Mouse (Mus musculus) left cerebral cortex, adult 9 months (tissue): ENCODE measurements around the gene Vdac1.

Experiments
- DNase-seq, 2 experiments: peaks; one replicate each; pipeline ENCODE4 v3.0.0; 2022; ENCODE audit warnings: low spot score in 2 of 2

The Vdac1 gene

DNA sequence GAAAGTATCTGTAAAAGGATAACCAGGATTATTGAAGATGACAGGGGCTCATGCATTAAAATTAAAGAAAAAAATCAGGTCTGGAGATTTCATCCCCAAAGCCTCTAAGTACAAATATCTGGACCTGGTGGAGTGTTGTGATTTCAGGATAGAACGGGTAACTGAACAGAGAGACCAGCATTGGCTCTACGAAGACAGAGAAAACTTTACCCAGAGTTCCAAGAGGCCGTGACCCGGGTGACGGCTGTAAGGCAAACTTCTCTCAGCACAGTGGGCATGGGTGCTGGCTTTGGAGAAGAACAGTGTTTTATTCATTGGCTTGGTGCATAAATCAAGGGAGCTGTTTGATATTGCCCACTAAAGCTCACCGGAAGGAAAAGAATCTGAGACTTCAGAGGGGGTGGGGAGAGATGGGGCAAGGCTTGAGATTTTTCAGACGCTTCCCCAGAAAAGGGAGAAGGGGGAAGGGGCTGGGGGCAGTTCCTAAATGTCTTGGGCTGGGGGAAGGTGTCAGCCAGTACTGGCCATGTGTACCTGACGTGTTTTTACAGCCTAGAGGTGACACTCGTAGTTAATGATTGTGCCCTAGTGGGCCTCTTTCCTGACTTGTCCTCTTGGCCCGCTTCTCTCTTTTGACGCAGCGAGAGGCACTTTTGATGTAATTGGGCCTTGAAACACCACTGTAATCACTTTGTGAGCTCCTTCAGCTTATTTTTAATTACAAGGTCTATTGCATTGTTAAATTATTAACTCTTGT lies 59.8 kb downstream of the Vdac1 start:
- DNase-seq: no peak

DNA sequence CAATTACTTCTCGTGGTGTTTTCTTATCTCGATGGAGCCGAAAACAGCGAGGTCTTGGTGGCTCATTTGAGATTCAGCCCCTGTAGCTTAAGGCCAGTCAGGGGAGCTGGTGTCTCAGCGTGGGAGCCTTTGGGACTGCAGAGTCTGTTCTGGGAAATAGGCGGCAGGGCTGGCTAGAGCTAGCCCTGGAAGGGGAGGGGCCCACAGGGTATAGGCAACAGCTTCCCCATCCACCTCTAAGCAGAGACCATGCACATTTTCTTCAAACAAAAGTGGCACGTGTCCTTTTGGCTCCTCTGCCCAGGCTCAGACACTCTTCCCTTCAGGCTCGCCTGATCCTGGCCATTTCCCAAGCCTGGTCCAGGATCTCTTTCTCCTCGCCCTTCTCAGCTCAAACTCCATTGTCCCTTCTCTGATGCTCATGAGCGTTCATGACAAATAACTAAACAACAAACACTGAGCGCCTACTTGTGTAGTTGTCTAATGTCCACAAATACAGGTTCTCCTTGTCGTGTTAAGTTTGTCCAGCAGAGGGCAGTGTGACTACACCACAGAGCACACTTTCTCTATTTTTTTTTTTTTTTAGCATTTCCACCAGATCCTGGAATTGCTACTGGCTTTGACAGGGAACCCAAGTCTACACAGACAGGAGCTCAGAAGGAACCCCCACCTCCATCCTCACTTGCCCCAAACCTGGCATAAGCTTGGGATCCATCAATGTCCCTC lies 60.6 kb downstream of the Vdac1 start:
- DNase-seq: peak in 1 of 2 experiments; percentile 64

DNA sequence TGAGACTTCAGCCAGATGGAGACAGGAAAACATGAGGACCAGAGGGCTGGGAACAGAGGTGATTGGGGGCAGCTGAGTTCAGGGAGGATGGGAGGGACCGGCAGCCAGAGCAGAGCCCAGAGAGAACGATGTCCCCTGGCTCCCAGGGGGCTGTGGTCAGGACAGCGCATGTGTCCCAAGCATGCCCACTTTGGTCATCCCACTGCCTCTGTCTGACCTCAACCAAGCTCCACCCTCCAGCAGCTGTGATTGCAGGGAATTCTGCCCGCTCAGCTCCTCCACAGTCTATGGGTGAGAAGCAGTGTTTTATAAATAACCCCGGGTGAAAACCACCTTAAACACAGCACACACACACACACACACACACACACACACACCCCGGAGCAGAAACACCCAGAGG lies 68.8 kb downstream of the Vdac1 start:
- no peak for DNase-seq

GRCm38 (mm10) chr11:52431594-52431993 lies 70.9 kb downstream of the Vdac1 start:
- DNase-seq: no peak

DNA sequence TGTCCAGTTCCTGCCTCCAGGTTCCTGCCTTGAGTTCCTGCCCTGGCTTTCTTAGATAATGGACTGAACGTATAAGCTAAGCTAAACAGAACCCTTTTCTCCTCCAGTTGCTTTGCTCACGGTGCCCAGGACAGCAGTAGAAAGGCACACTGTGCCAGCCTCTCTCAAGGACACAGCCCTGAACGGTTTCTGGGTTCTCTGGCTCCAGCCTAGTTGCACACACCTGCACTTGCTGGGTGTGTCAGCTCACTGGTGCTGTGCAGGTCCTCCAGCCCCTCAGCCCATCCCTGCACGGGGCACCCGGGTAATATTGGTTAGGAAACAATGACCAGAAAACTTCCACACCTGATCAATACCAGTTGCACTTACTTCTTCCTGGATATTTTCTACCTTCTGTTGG lies 71.5 kb downstream of the Vdac1 start:
- DNase-seq: no peak

- DNase-seq: peak in 1 of 2 experiments; percentile 72
Observed at GRCm38 (mm10) chr11:52433076-52433796, 72.6 kb downstream of the Vdac1 start.

GRCm38 (mm10) chr11:52433797-52434195 lies 73.1 kb downstream of the Vdac1 start:
- no peak for DNase-seq

- no peak for DNase-seq
Observed at GRCm38 (mm10) chr11:52435466-52435865, 74.8 kb downstream of the Vdac1 start.

DNA sequence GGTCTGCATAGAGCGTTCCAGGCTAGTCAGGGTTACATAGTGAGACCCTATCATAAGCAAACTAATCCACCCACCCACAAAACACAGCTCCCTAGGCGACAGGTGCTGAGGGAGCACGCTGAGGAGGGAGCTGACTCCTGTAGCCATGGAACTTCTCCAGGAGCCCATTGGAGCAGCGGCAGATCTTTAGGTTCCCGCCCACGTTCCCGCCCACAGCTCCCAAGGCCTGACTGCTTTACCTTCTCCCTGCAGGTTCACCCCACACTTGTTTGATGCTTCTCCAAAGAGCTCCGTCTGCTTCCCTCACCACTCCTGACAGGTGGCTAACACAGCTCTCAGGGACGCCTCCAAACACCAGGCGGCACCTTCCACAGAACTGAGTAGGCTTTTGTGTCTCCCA lies 76.5 kb downstream of the Vdac1 start:
- peak; percentile 68 to 86 for DNase-seq
